Mouse (Mus musculus): ENCODE data around the gene Ptpn11.

- no peak for TF ChIP-seq POLR2A (IDR thresholded peaks at IDR 0.05; ENCODE audit: low read depth, low read length)
- no peak for TF ChIP-seq CTCF (IDR thresholded peaks at IDR 0.05; ENCODE audit: borderline replicate concordance, insufficient read depth, low read length)
Observed at GRCm38 (mm10) chr5:121201739-121202138, 10.5 kb upstream of the Ptpn11 start.

Measured in embryonic fibroblast, embryonic 13.5 days (primary cell).